In genomic region chr8:117278234-117278633, GRCm38 (mm10) we compare ENCODE assay signal across 10 mouse cellular contexts. TPM values are rescaled to one million over a fixed set of nuclear protein-coding genes. Genes with fewer than 3 reads are reported as not detected.
DNase-seq lines count a peak whose midpoint lies in the region; ATAC-seq lines count a peak whose summit lies in the region.
"Had no signal": no experiment of that assay in that cellular context is flagged by ENCODE, and none has a peak within 500 bp of the region (broad histone marks: within the 10 kb centered on the region; RNA-seq: fewer than 3 reads in every experiment).

No protein-coding gene starts in this region.

- H3K4me1 ChIP-seq in forebrain, embryonic 10.5 days: peaks cover 57% of the 10 kb centered on the region
- H3K4me1 ChIP-seq in limb, embryonic 10.5 days: peaks cover 45% of the 10 kb centered on the region
- peaks cover 29% of the 10 kb centered on the region for H3K4me1 ChIP-seq in midbrain, embryonic 16.5 days (ENCODE audit: control insufficient read depth, insufficient read depth, low read length)

- H3K36me3 ChIP-seq in forebrain, embryonic 10.5 days (replicated peaks): peaks cover 39% of the 10 kb centered on the region
- peaks cover 24% of the 10 kb centered on the region for H3K36me3 ChIP-seq in limb, embryonic 10.5 days
- no peaks in the 10 kb centered on the region for H3K36me3 ChIP-seq in midbrain, embryonic 16.5 days (ENCODE audit: control insufficient read depth, insufficient read depth, low read length)

- H3K9ac ChIP-seq in midbrain, embryonic 16.5 days (ENCODE audit: low read depth, low read length): peak overlapping the region; percentile 28; the same call in 1 of the 2 replicates

- H3K27ac ChIP-seq in forebrain, embryonic 10.5 days: peak overlapping the region; percentile 80
- H3K27ac ChIP-seq in limb, embryonic 10.5 days: 0 out of 2 replicates have a peak overlapping the region, but pooled peaks have one; percentile 38
- peak overlapping the region; percentile 59 for H3K27ac ChIP-seq in midbrain, embryonic 16.5 days (ENCODE audit: low read length)

- peak overlapping the region; percentile 33; the same call in 1 of the 2 replicates for H3K4me2 ChIP-seq in midbrain, embryonic 16.5 days (ENCODE audit: low read length)

- no peaks in the 10 kb centered on the region; the same call in 1 of the 2 replicates for H3K9me3 ChIP-seq in forebrain, embryonic 10.5 days
- no peaks in the 10 kb centered on the region for H3K9me3 ChIP-seq in limb, embryonic 10.5 days (replicated peaks)
- H3K9me3 ChIP-seq in midbrain, embryonic 16.5 days (replicated peaks; ENCODE audit: control insufficient read depth, low read length, poor library complexity, severe bottlenecking): no peaks in the 10 kb centered on the region

- 87% methylated on average over 10 of the region's 10 CpGs for WGBS in forebrain, embryonic 10.5 days
- WGBS in limb, embryonic 10.5 days: 94% methylated on average over 10 of the region's 10 CpGs
- WGBS in midbrain, embryonic 16.5 days: 71% methylated on average over 10 of the region's 10 CpGs

- no peak for DNase-seq in frontal cortex, postnatal 25 days (ENCODE audit: low spot score in 2 of 2)
- DNase-seq in forebrain, embryonic 10.5 days (ENCODE audit: extremely low spot score, low spot score): no peak
- DNase-seq in limb, embryonic 10.5 days (ENCODE audit: low spot score): no peak
- no peak for DNase-seq in frontal cortex, postnatal 36 days (ENCODE audit: low spot score in 2 of 2)
- DNase-seq in left cerebral cortex, adult 18-20 months (ENCODE audit: low spot score in 2 of 2): no peak
- no peak for DNase-seq in right cerebral cortex, postnatal 10 days (ENCODE audit: low spot score in 2 of 2)
- DNase-seq: thymus, adult 18-20 months had no signal

- no peaks in the 10 kb centered on the region for H3K27me3 ChIP-seq in forebrain, embryonic 10.5 days (ENCODE audit: poor library complexity, severe bottlenecking)
- H3K27me3 ChIP-seq in limb, embryonic 10.5 days (ENCODE audit: low read depth, poor library complexity, severe bottlenecking): no peaks in the 10 kb centered on the region
- H3K27me3 ChIP-seq in midbrain, embryonic 16.5 days (ENCODE audit: control insufficient read depth, insufficient read depth, low read depth, low read length): no peaks in the 10 kb centered on the region

- H3K4me3 ChIP-seq in forebrain, embryonic 10.5 days: peak overlapping the region; percentile 31; the same call in 1 of the 2 replicates
- H3K4me3 ChIP-seq in limb, embryonic 10.5 days: no peak overlapping the region
- H3K4me3 ChIP-seq in midbrain, embryonic 16.5 days (ENCODE audit: low read depth, low read length): no peak overlapping the region

- ATAC-seq in frontal cortex, adult (ENCODE audit: low TSS enrichment): peak; percentile 18
- no peak for ATAC-seq in midbrain, embryonic 16.5 days
- ATAC-seq: inflammation-experienced regulatory T-cells, adult 6 months had no signal

RNA-seq across cellular contexts. Expression of gene Cmip, which starts 21.4 kb away (rescaled TPM):
- polyA plus RNA-seq in forebrain, embryonic 10.5 days (2016; fragmentation: Nextera tagmentation; extraction: Ambion mirVana): 8.0 and 9.8 TPM in 2 replicates
- polyA plus RNA-seq in limb, embryonic 10.5 days (2016; fragmentation: Nextera tagmentation; extraction: Ambion mirVana): 7.6 and 8.2 TPM in 2 replicates
- polyA plus RNA-seq in midbrain, embryonic 16.5 days (2015; fragmentation: Nextera tagmentation; extraction: Ambion mirVana): 141 and 146 TPM in 2 replicates
- total RNA-seq in left cerebral cortex, adult 18-20 months (2021): 100 to 1,000 TPM; 299 to 317 TPM

Comparison
In these comparisons a context has a peak if more than half of its experiments do, and no peak if none do; other contexts are left out.
1. RNA of gene Cmip, which starts 21.4 kb away (polyA plus RNA-seq): 141 to 146 TPM in midbrain, embryonic 16.5 days; 8.0 to 9.8 TPM in forebrain, embryonic 10.5 days and 7.6 to 8.2 TPM in limb, embryonic 10.5 days; every median in the first group is over 10 times any median in the second.
2. Peak in every context shown above with its lines, with median percentiles within 50 percentile points of each other: H3K27ac ChIP-seq.